Mouse (Mus musculus): ENCODE results near the gene Tmem97. TPM values are rescaled to one million over a fixed set of nuclear protein-coding genes. Genes with fewer than 3 reads are reported as not detected.

Tmem97 gene
- polyA plus RNA-seq, 1 experiment, result 28.5 TPM

- Histone ChIP-seq H3K4me3 (ENCODE audit: insufficient read depth, low read length) (no peak overlapping the region), H3K4me1 (ENCODE audit: control insufficient read depth, insufficient read depth, low read length) (peaks cover 16% of the 10 kb centered on the region), H3K27ac (ENCODE audit: insufficient read depth, low read depth, low read length) (no peak overlapping the region)
- TF ChIP-seq POLR2A (IDR thresholded peaks at IDR 0.05; ENCODE audit: borderline replicate concordance, low read depth, low read length) (no peak), CTCF (IDR thresholded peaks at IDR 0.05; ENCODE audit: low read depth, low read length) (no peak)
Measured at GRCm38 (mm10) chr11:78556070-78556469, 5.5 kb upstream of the Tmem97 start.

GRCm38 (mm10) chr11:78555623-78556022 lies 5.0 kb upstream of the Tmem97 start:
- TF ChIP-seq POLR2A (IDR thresholded peaks at IDR 0.05; ENCODE audit: borderline replicate concordance, low read depth, low read length) (no peak), CTCF (IDR thresholded peaks at IDR 0.05; ENCODE audit: low read depth, low read length) (no peak)
- Histone ChIP-seq H3K27ac (ENCODE audit: insufficient read depth, low read depth, low read length) (no peak overlapping the region), H3K4me1 (ENCODE audit: control insufficient read depth, insufficient read depth, low read length) (peaks cover 18% of the 10 kb centered on the region), H3K4me3 (ENCODE audit: insufficient read depth, low read length) (no peak overlapping the region)

DNA sequence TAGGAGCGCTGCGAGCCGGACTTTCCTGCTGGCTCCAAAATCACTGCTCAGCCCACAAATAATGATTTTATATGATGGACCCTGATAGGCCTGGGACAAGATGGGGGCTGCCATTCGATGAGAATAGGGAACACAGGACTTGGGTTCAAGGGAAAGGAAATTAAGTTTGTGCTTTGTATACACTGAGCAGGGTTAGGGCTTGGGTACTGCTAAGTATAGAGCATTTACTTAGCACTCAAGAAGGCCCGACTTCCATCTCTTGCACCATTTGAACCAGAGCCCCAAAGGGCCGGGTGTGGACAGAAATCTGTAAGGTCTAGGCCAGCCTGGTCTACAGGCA lies 452 bp upstream of the Tmem97 start:
- TF ChIP-seq CTCF (IDR thresholded peaks at IDR 0.05; ENCODE audit: low read depth, low read length) (no peak), POLR2A (IDR thresholded peaks at IDR 0.05; ENCODE audit: borderline replicate concordance, low read depth, low read length) (no peak)
- H3K4me1 ChIP-seq (ENCODE audit: control insufficient read depth, insufficient read depth, low read length), result peaks cover 22% of the 10 kb centered on the region
- no peak overlapping the region for H3K27ac ChIP-seq (ENCODE audit: insufficient read depth, low read depth, low read length)
- peak overlapping the region; percentile 28 for H3K4me3 ChIP-seq (ENCODE audit: insufficient read depth, low read length)

- H3K4me3 ChIP-seq (ENCODE audit: insufficient read depth, low read length), result peak overlapping the region; percentile 71
- H3K4me1 ChIP-seq (ENCODE audit: control insufficient read depth, insufficient read depth, low read length), result peaks cover 29% of the 10 kb centered on the region
- H3K27ac ChIP-seq (ENCODE audit: insufficient read depth, low read depth, low read length), result peak overlapping the region; percentile 69
- no peak for TF ChIP-seq POLR2A (IDR thresholded peaks at IDR 0.05; ENCODE audit: borderline replicate concordance, low read depth, low read length)
- TF ChIP-seq CTCF (IDR thresholded peaks at IDR 0.05; ENCODE audit: low read depth, low read length), result no peak
Measured at GRCm38 (mm10) chr11:78549491-78549987, 1.0 kb downstream of the Tmem97 start.

- H3K4me3 ChIP-seq (ENCODE audit: insufficient read depth, low read length), result no peak overlapping the region
- peaks cover 29% of the 10 kb centered on the region for H3K4me1 ChIP-seq (ENCODE audit: control insufficient read depth, insufficient read depth, low read length)
- TF ChIP-seq CTCF (IDR thresholded peaks at IDR 0.05; ENCODE audit: low read depth, low read length) (no peak), POLR2A (IDR thresholded peaks at IDR 0.05; ENCODE audit: borderline replicate concordance, low read depth, low read length) (no peak)
- 0 out of 2 replicates have a peak overlapping the region, but pooled peaks have one; percentile 2 for H3K27ac ChIP-seq (ENCODE audit: insufficient read depth, low read depth, low read length)
Measured at GRCm38 (mm10) chr11:78547718-78548460, 2.7 kb downstream of the Tmem97 start.

- no peak overlapping the region for H3K4me3 ChIP-seq (ENCODE audit: insufficient read depth, low read length)
- peaks cover 26% of the 10 kb centered on the region for H3K4me1 ChIP-seq (ENCODE audit: control insufficient read depth, insufficient read depth, low read length)
- TF ChIP-seq CTCF (IDR thresholded peaks at IDR 0.05; ENCODE audit: low read depth, low read length) (no peak), POLR2A (IDR thresholded peaks at IDR 0.05; ENCODE audit: borderline replicate concordance, low read depth, low read length) (no peak)
- no peak overlapping the region for H3K27ac ChIP-seq (ENCODE audit: insufficient read depth, low read depth, low read length)
Measured at GRCm38 (mm10) chr11:78545181-78545580, 5.4 kb downstream of the Tmem97 start.

DNA sequence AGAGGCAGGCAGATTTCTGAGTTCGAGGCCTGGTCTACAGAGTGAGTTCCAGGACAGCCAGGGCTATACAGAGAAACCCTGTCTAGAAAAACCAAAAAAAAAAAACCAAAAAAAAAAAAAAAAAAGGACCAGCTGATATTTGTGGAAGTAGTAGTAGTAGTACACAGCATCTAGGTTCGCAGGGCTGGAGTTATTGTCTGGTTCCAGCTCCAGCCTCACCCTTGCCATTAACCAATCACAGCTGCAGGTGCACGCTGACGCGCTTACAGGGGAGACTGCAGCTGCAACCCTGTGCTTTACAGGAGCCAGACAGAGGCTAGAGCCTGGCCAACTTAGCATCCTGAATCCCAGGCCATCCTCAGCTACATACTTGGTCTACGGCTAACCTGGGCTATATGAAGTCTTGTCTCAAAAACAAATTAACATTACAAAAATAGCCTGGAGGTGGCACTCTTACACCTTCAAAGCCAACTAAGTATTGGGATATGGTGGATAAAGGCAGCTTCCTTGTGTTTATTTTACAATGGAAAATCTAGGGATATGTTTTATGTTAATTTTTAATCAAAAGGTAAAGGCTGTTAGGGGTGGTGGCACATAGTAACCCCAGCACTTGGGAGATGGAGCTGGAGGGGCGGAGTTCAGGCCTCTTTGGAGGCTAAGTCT lies 6.0 kb downstream of the Tmem97 start:
- TF ChIP-seq POLR2A (IDR thresholded peaks at IDR 0.05; ENCODE audit: borderline replicate concordance, low read depth, low read length), result no peak
- TF ChIP-seq CTCF (IDR thresholded peaks at IDR 0.05; ENCODE audit: low read depth, low read length), result no peak
- H3K27ac ChIP-seq (ENCODE audit: insufficient read depth, low read depth, low read length), result no peak overlapping the region
- H3K4me3 ChIP-seq (ENCODE audit: insufficient read depth, low read length), result no peak overlapping the region
- peaks cover 26% of the 10 kb centered on the region for H3K4me1 ChIP-seq (ENCODE audit: control insufficient read depth, insufficient read depth, low read length)

- TF ChIP-seq POLR2A (IDR thresholded peaks at IDR 0.05; ENCODE audit: borderline replicate concordance, low read depth, low read length) (no peak), CTCF (IDR thresholded peaks at IDR 0.05; ENCODE audit: low read depth, low read length) (no peak)
- no peak overlapping the region for H3K27ac ChIP-seq (ENCODE audit: insufficient read depth, low read depth, low read length)
- H3K4me1 ChIP-seq (ENCODE audit: control insufficient read depth, insufficient read depth, low read length), result peaks cover 9% of the 10 kb centered on the region
- H3K4me3 ChIP-seq (ENCODE audit: insufficient read depth, low read length), result no peak overlapping the region
Measured at GRCm38 (mm10) chr11:78540358-78540757, 10.2 kb downstream of the Tmem97 start.

GRCm38 (mm10) chr11:78536690-78537084 lies 13.9 kb downstream of the Tmem97 start:
- peaks cover 10% of the 10 kb centered on the region for H3K4me1 ChIP-seq (ENCODE audit: control insufficient read depth, insufficient read depth, low read length)
- no peak for TF ChIP-seq POLR2A (IDR thresholded peaks at IDR 0.05; ENCODE audit: borderline replicate concordance, low read depth, low read length)
- no peak for TF ChIP-seq CTCF (IDR thresholded peaks at IDR 0.05; ENCODE audit: low read depth, low read length)
- peak overlapping the region; percentile 79 for H3K4me3 ChIP-seq (ENCODE audit: insufficient read depth, low read length)

DNA sequence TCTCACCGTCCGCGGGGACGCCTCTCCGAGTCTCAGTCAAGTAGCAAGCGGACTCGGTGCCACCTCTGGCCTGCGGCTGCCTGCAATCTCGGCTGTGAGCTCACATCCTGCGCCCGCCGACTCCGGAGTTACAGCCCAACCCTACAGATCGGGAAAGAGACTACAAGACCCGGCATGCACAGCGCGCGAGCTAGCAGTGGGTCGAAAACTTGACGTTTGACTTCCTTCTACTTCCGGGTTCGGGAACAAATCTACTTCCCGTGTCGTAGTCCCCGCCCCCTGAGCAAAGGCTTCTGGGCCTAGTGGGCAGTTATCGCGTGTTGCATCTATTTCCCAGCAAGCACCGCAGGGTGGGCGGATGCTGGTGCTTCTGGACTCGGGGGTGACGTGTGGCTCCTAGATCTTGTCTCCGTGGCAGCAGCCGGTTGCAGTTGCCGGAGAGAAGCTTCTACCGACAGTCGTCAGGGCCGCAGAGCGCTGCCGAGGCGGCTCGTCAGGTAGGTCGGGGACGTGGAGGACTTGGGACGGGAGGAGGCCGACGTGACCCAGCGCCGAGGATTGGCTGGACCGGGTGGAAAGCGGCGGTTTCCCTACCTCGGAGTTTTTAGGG lies 14.4 kb downstream of the Tmem97 start, which contains the start of the genes Tnfaip1 and Ift20:
TSS of gene Tnfaip1 (minus strand) at position 253 of the 610 bp plus-strand sequence.
TSS of gene Ift20 (plus strand) at position 282 of the 610 bp plus-strand sequence.
- H3K4me1 ChIP-seq (ENCODE audit: control insufficient read depth, insufficient read depth, low read length), result peaks cover 10% of the 10 kb centered on the region
- H3K27ac ChIP-seq (ENCODE audit: insufficient read depth, low read depth, low read length), result peak within 1 kb of the TSS; percentile 73
- no peak for TF ChIP-seq CTCF (IDR thresholded peaks at IDR 0.05; ENCODE audit: low read depth, low read length)
- TF ChIP-seq POLR2A (IDR thresholded peaks at IDR 0.05; ENCODE audit: borderline replicate concordance, low read depth, low read length), result no peak
- H3K4me3 ChIP-seq (ENCODE audit: insufficient read depth, low read length), result peak within 1 kb of the TSS; percentile 79

More at GRCm38 (mm10) chr11:78536690-78537084, 13.9 kb downstream of the Tmem97 start:
- H3K27ac ChIP-seq (ENCODE audit: insufficient read depth, low read depth, low read length), result peak overlapping the region; percentile 44

Measured in bone marrow macrophage, adult 2 months (primary cell).